Mouse (Mus musculus): ENCODE measurements at regions not wholly inside any gene's neighbourhood (a gene's known extent, or its start where the extent isn't known, plus 50 kb on each side); places are given as distances from the start of the nearest gene placed in this dataset.

GRCm38 (mm10) chr9:69673463-69674105, 87.2 kb downstream of the Foxb1 start:
- Histone ChIP-seq H3K9me3 (0 out of 2 replicates have a peak, but pooled peaks cover 7% of the 10 kb centered on the region), H3K27me3 (peaks cover 55% of the 10 kb centered on the region)
- 64% methylated on average over 10 of the region's 10 CpGs for WGBS

DNA sequence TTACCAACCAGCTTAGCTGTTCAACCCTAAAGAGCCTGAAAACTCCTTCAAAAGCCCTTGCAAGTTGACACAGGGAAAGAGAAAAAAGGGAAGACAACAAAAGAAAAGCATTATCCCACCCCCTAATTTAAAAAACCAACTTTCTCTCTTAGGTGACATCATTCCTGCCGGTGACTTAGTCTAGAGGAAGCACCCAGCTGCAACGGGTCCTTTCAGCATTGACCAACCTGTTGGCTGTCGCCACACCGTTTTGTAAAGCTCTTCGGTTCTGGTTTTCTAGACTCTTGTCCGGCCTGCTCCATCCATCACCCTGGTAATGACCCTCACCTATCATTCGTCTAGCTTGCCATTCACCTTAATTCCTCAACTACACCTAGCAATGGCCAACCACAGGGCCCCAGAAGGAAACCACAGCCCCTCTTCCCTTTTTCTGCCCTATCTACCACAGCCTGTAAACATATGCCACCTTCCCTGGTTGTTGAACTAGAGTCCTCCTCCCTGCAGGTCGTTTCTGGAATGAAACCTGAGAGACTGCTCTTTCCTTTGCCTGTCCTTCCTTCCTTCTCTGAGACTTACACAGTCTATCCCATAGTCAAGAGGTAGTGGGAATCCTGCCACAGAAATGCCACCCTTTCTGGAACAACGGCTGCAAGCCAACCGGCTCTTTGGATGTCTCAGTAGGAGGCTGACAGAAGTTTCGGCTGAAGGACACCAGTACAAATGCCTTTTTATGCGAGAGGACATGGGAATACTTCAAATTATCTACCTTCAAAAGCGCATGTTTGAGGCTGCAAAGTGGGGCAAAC, 87.9 kb downstream of the Foxb1 start:
- Histone ChIP-seq H3K4me2 (replicated peaks) (no peak overlapping the region), H3K27ac (no peak overlapping the region), H3K4me3 (no peak overlapping the region), H3K36me3 (no peaks in the 10 kb centered on the region), H3K4me1 (peaks cover 33% of the 10 kb centered on the region), H3K27me3 (peaks cover 62% of the 10 kb centered on the region), H3K9me3 (0 out of 2 replicates have a peak, but pooled peaks cover 7% of the 10 kb centered on the region), H3K9ac (no peak overlapping the region)
- no peak for ATAC-seq (ENCODE audit: low FRiP score, low read depth)
- WGBS: 74% methylated on average over 13 of the region's 13 CpGs

More at GRCm38 (mm10) chr9:69673463-69674105, 87.2 kb downstream of the Foxb1 start:
- no peak overlapping the region for H3K4me3 ChIP-seq
- H3K36me3 ChIP-seq: no peaks in the 10 kb centered on the region
- H3K4me2 ChIP-seq (replicated peaks): no peak overlapping the region
- H3K27ac ChIP-seq: no peak overlapping the region
- H3K4me1 ChIP-seq: peaks cover 32% of the 10 kb centered on the region
- no peak for ATAC-seq (ENCODE audit: low FRiP score, low read depth)
- no peak overlapping the region for H3K9ac ChIP-seq

GRCm38 (mm10) chr9:69671199-69671598, 89.5 kb downstream of the Foxb1 start:
- no peak overlapping the region for H3K27ac ChIP-seq
- H3K9me3 ChIP-seq: 0 out of 2 replicates have a peak, but pooled peaks cover 7% of the 10 kb centered on the region
- WGBS: 2% methylated on average over 18 of the region's 18 CpGs
- peak overlapping the region; percentile 27 for H3K4me3 ChIP-seq
- H3K4me1 ChIP-seq: peaks cover 33% of the 10 kb centered on the region
- no peak overlapping the region for H3K9ac ChIP-seq
- no peaks in the 10 kb centered on the region for H3K36me3 ChIP-seq
- peaks cover 73% of the 10 kb centered on the region for H3K27me3 ChIP-seq
- peak overlapping the region; percentile 61 for H3K4me2 ChIP-seq (replicated peaks)
- no peak for ATAC-seq (ENCODE audit: low FRiP score, low read depth)

DNA sequence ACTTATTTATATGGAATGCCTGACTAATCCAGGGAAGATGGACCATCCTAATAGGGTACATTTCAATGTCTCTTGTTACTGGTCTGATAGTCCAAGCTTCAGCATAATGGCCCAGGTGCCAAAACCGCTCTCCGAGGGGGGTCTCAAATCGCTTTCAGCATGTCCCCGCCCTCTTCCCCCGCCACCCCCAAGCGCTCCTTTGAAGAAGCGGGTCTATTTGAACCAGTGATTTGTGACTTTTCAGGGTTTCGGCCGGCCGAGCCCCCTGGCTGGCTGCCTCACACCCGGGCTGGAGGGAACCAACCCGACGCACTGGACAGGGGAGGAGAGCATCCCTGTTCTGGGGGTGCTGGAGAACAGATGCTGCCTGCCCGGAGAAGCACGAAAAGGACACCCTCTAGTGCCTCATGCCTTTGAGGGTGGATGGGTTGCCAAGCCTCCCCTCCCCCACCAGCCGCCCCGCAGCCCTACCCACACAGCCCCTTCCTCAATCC, 90.1 kb downstream of the Foxb1 start:
- 0% methylated on average over 17 of the region's 17 CpGs for WGBS
- Histone ChIP-seq H3K4me2 (replicated peaks) (peak overlapping the region; percentile 61), H3K36me3 (no peaks in the 10 kb centered on the region), H3K27me3 (peaks cover 74% of the 10 kb centered on the region), H3K9ac (no peak overlapping the region), H3K4me3 (peak overlapping the region; percentile 27), H3K27ac (no peak overlapping the region), H3K4me1 (peaks cover 33% of the 10 kb centered on the region), H3K9me3 (0 out of 2 replicates have a peak, but pooled peaks cover 7% of the 10 kb centered on the region)
- no peak for ATAC-seq (ENCODE audit: low FRiP score, low read depth)

- Histone ChIP-seq H3K4me3 (peak overlapping the region; percentile 27), H3K4me1 (peaks cover 33% of the 10 kb centered on the region), H3K9me3 (0 out of 2 replicates have a peak, but pooled peaks cover 7% of the 10 kb centered on the region), H3K36me3 (no peaks in the 10 kb centered on the region), H3K27me3 (peaks cover 76% of the 10 kb centered on the region), H3K27ac (no peak overlapping the region), H3K9ac (no peak overlapping the region), H3K4me2 (replicated peaks) (peak overlapping the region; percentile 61)
- 2% methylated on average over 25 of the region's 25 CpGs for WGBS
- no peak for ATAC-seq (ENCODE audit: low FRiP score, low read depth)
Measured at GRCm38 (mm10) chr9:69669611-69670550, 90.9 kb downstream of the Foxb1 start.

GRCm38 (mm10) chr9:69668475-69669090, 92.2 kb downstream of the Foxb1 start:
- Histone ChIP-seq H3K36me3 (no peaks in the 10 kb centered on the region), H3K27me3 (peaks cover 70% of the 10 kb centered on the region), H3K4me2 (replicated peaks) (no peak overlapping the region; the same call in 1 of the 2 replicates), H3K4me1 (peaks cover 29% of the 10 kb centered on the region), H3K9me3 (no peaks in the 10 kb centered on the region), H3K4me3 (no peak overlapping the region), H3K27ac (no peak overlapping the region), H3K9ac (no peak overlapping the region)
- 7% methylated on average over 9 of the region's 9 CpGs for WGBS
- no peak for ATAC-seq (ENCODE audit: low FRiP score, low read depth)

DNA sequence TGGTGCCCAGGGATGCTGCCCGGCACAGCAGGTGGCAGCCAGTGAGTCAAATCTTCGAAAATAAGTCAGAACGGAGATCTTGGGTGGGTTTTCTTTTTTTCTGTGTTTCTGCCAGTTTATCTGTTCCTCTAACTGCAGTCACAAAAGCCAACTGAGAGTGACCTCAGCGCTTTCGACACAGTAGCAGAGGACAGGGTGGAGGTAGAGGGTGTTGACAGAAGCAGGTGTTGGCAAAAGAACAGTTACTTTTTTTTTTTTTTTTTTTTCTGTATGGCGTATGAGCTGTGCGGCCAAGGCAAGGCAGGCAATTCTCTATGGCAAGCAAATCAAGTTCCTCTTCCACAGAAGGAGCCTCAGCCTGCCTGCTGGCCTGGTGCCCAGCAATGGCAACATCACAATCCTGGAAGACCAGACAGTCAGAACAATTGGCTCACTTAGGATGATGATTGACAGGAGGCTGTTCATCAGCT, 93.6 kb downstream of the Foxb1 start:
- H3K4me1 ChIP-seq: peaks cover 28% of the 10 kb centered on the region
- peaks cover 56% of the 10 kb centered on the region for H3K27me3 ChIP-seq
- WGBS: 67% methylated on average over 7 of the region's 7 CpGs
- no peak overlapping the region for H3K4me3 ChIP-seq
- no peak for ATAC-seq (ENCODE audit: low FRiP score, low read depth)
- no peaks in the 10 kb centered on the region for H3K9me3 ChIP-seq
- H3K27ac ChIP-seq: no peak overlapping the region
- H3K4me2 ChIP-seq (replicated peaks): no peak overlapping the region
- H3K9ac ChIP-seq: no peak overlapping the region
- H3K36me3 ChIP-seq: no peaks in the 10 kb centered on the region

DNA sequence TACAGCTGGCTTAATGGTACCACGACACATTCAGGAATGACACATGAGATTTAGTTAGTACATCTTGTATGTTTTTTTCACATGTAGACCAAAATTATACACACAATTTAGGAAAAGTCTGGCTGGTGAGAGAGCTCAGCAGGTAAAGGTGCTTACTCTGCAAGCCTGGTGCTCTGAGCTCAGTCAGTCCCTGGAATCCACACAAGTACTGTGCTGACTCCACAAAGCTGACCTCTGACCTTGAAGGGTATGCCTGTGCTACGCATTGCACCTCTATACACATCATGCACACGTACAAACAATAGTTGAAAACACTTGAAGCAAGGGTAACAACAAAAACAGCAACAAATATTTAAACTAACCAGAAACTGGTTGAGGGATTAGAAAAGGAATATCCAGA, 96.5 kb downstream of the Foxb1 start:
- Histone ChIP-seq H3K4me1 (peaks cover 8% of the 10 kb centered on the region), H3K36me3 (no peaks in the 10 kb centered on the region), H3K27ac (no peak overlapping the region), H3K9me3 (no peaks in the 10 kb centered on the region), H3K9ac (no peak overlapping the region), H3K27me3 (peaks cover 36% of the 10 kb centered on the region), H3K4me3 (no peak overlapping the region), H3K4me2 (replicated peaks) (no peak overlapping the region)
- ATAC-seq (ENCODE audit: low FRiP score, low read depth): no peak
- 74% methylated on average over 3 of the region's 3 CpGs for WGBS

GRCm38 (mm10) chr9:69662394-69662793, 98.3 kb downstream of the Foxb1 start:
- H3K9ac ChIP-seq: no peak overlapping the region
- 39% methylated on average over 5 of the region's 5 CpGs for WGBS

GRCm38 (mm10) chr9:69658276-69658675, 102.5 kb downstream of the Foxb1 start:
- ATAC-seq (ENCODE audit: low FRiP score, low read depth): no peak
- 88% methylated on average over 4 of the region's 4 CpGs for WGBS
- Histone ChIP-seq H3K4me3 (no peak overlapping the region), H3K4me1 (no peaks in the 10 kb centered on the region), H3K27me3 (peaks cover 5% of the 10 kb centered on the region; the same call in 1 of the 2 replicates), H3K36me3 (no peaks in the 10 kb centered on the region), H3K27ac (no peak overlapping the region), H3K9me3 (no peaks in the 10 kb centered on the region), H3K4me2 (replicated peaks) (no peak overlapping the region), H3K9ac (no peak overlapping the region)

More at GRCm38 (mm10) chr9:69662394-69662793, 98.3 kb downstream of the Foxb1 start:
- Histone ChIP-seq H3K27me3 (peaks cover 21% of the 10 kb centered on the region), H3K27ac (no peak overlapping the region), H3K4me3 (no peak overlapping the region), H3K4me2 (replicated peaks) (no peak overlapping the region), H3K4me1 (no peaks in the 10 kb centered on the region), H3K9me3 (no peaks in the 10 kb centered on the region), H3K36me3 (no peaks in the 10 kb centered on the region)
- ATAC-seq (ENCODE audit: low FRiP score, low read depth): no peak

DNA sequence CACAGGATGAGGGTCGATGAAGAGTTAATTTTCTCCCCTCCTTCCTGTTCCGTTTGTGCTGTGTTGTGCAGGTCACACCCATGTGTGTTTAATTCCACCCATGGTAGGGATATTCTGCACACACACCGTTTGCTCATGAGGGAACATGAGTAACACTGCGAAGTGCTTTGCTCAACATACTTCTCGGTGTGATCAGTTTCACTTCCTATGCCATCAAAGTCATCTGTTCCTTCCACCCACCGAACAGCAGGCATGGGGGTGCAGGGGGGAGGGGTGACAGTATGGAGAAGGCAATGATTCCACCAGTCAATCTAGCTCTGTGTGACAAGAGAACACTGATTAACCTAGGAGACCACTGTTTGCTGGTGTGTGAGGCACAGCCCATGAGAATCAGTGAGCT, 104.7 kb downstream of the Foxb1 start:
- Histone ChIP-seq H3K27ac (no peak overlapping the region), H3K36me3 (no peaks in the 10 kb centered on the region), H3K4me2 (replicated peaks) (no peak overlapping the region), H3K4me3 (no peak overlapping the region), H3K9me3 (no peaks in the 10 kb centered on the region), H3K4me1 (peaks cover 5% of the 10 kb centered on the region; the same call in 1 of the 2 replicates), H3K27me3 (peaks cover 2% of the 10 kb centered on the region; the same call in 1 of the 2 replicates), H3K9ac (no peak overlapping the region)
- WGBS: 75% methylated on average over 6 of the region's 6 CpGs
- no peak for ATAC-seq (ENCODE audit: low FRiP score, low read depth)
